Mouse (Mus musculus): ENCODE measurements around the gene Gm12216. TPM values are rescaled to one million over a fixed set of nuclear protein-coding genes. Genes with fewer than 3 reads are reported as not detected.
A peak's percentile ranks its signal among the peaks of the same experiment; 100 is the strongest.
"Not testable (repeated sequence)": the region's sequence is repeated elsewhere in the genome, so short reads cannot be mapped to it uniquely, and the experiment has no call there.

Gm12216 gene
- polyA plus RNA-seq, 1 experiment: 1.6 TPM

DNA sequence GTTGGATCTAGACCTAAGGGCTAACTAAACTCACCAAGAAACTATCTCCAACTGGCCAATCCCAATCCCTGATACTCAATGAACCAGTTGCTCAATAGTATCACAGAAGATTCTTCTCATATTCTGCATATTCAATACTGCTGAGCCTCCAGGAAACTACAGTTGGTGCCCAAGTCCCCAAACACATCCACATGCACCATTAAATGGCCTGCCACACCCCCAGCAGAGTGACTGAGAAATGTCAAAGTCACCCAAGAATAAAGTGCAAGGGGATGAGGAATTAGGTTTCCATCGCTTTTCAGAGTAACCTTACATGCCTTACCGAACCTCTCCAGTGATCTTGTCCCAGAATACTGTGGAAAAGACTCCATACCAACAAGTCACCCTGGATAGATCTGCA lies 31.2 kb upstream of the Gm12216 start:
- no peak for TF ChIP-seq MAX (IDR thresholded peaks at IDR 0.05; ENCODE audit: low read depth)
- TF ChIP-seq REST (IDR thresholded peaks at IDR 0.05; ENCODE audit: insufficient read depth, insufficient read length): no peak
- TF ChIP-seq TCF3 (IDR thresholded peaks at IDR 0.05; ENCODE audit: insufficient read length, low read depth): no peak
- TF ChIP-seq POLR2AphosphoS2 (IDR thresholded peaks at IDR 0.05; ENCODE audit: insufficient read length, low read depth): no peak
- TF ChIP-seq E2F4 (IDR thresholded peaks at IDR 0.05; ENCODE audit: insufficient read depth): no peak
- no peak for TF ChIP-seq POLR2A (IDR thresholded peaks at IDR 0.05; ENCODE audit: insufficient read length, low read depth)
- TF ChIP-seq USF1 (IDR thresholded peaks at IDR 0.05; ENCODE audit: low read depth): no peak
- TF ChIP-seq CEBPB (IDR thresholded peaks at IDR 0.05; ENCODE audit: insufficient read depth, poor library complexity, severe bottlenecking): no peak
- no peak for TF ChIP-seq SRF (IDR thresholded peaks at IDR 0.05; ENCODE audit: control insufficient read depth, insufficient read length, low read depth)
- no peak for TF ChIP-seq MYOD1 (IDR thresholded peaks at IDR 0.05; ENCODE audit: control insufficient read depth in 1 of 3, insufficient read length in 2 of 3, low read depth in 2 of 3)
- no peak for TF ChIP-seq TCF12 (IDR thresholded peaks at IDR 0.05; ENCODE audit: insufficient read depth, poor library complexity, severe bottlenecking)
- TF ChIP-seq MYOG (IDR thresholded peaks at IDR 0.05; ENCODE audit: control insufficient read depth in 1 of 3, insufficient read depth in 1 of 3, insufficient read length in 2 of 3, low read depth in 2 of 3): no peak
- H3K4me3 ChIP-seq: peak overlapping the region; percentile 61

DNA sequence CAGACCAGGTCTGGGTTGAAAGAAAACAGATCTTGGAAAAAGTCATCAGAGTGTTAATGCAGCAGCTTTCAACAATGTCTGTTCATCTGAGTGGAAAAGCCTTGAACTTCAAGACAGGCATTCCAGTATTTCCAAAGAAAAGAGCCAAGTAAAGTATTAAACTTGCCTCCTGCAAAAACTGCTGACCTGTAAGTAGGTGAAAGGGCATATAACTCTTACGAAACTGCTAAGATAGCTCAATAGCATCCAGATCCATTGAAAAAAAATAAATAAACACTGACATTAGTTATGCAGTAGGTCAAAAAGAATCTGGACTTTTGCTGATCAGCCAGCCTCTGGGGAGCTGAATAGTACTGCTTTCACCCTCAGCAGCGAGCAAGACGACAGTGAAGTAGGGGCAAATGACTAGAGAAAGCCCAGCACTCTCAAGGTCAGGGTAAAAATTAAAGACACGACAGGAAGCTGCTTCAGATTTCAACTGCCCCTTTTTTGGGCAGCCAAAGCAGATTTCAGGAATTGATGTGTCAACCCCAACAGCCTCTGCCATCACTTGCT lies 30.1 kb upstream of the Gm12216 start:
- H3K4me3 ChIP-seq: no peak overlapping the region
- no peaks in the 10 kb centered on the region for H3K27me3 ChIP-seq (ENCODE audit: control insufficient read depth, insufficient read depth, insufficient read length)
- H3K79me2 ChIP-seq (ENCODE audit: control insufficient read depth, insufficient read depth): no peaks in the 10 kb centered on the region
- H3K4me2 ChIP-seq (ENCODE audit: low read depth): no peak overlapping the region
- H3ac ChIP-seq (ENCODE audit: control insufficient read depth, insufficient read length): no peak overlapping the region
- H3K36me3 ChIP-seq (ENCODE audit: control insufficient read depth, insufficient read depth): no peaks in the 10 kb centered on the region
- TF ChIP-seq TCF12 (IDR thresholded peaks at IDR 0.05; ENCODE audit: insufficient read depth, poor library complexity, severe bottlenecking): no peak
- TF ChIP-seq REST (IDR thresholded peaks at IDR 0.05; ENCODE audit: insufficient read depth, insufficient read length): no peak
- no peak for TF ChIP-seq MYOG (IDR thresholded peaks at IDR 0.05; ENCODE audit: control insufficient read depth in 1 of 3, insufficient read depth in 1 of 3, insufficient read length in 2 of 3, low read depth in 2 of 3)
- TF ChIP-seq SRF (IDR thresholded peaks at IDR 0.05; ENCODE audit: control insufficient read depth, insufficient read length, low read depth): no peak
- TF ChIP-seq POLR2AphosphoS2 (IDR thresholded peaks at IDR 0.05; ENCODE audit: insufficient read length, low read depth): no peak
- no peak for TF ChIP-seq CEBPB (IDR thresholded peaks at IDR 0.05; ENCODE audit: insufficient read depth, poor library complexity, severe bottlenecking)
- TF ChIP-seq E2F4 (IDR thresholded peaks at IDR 0.05; ENCODE audit: insufficient read depth): no peak
- no peak for TF ChIP-seq USF1 (IDR thresholded peaks at IDR 0.05; ENCODE audit: low read depth)
- no peak for TF ChIP-seq MAX (IDR thresholded peaks at IDR 0.05; ENCODE audit: low read depth)
- no peak for TF ChIP-seq TCF3 (IDR thresholded peaks at IDR 0.05; ENCODE audit: insufficient read length, low read depth)
- no peak for TF ChIP-seq MYOD1 (IDR thresholded peaks at IDR 0.05; ENCODE audit: control insufficient read depth in 1 of 3, insufficient read length in 2 of 3, low read depth in 2 of 3)
- TF ChIP-seq POLR2A (IDR thresholded peaks at IDR 0.05; ENCODE audit: insufficient read length, low read depth): no peak

More for the DNA sequence above, 31.2 kb upstream of the Gm12216 start:
- H3K79me2 ChIP-seq (ENCODE audit: control insufficient read depth, insufficient read depth): no peaks in the 10 kb centered on the region
- H3K27me3 ChIP-seq (ENCODE audit: control insufficient read depth, insufficient read depth, insufficient read length): no peaks in the 10 kb centered on the region
- no peaks in the 10 kb centered on the region for H3K36me3 ChIP-seq (ENCODE audit: control insufficient read depth, insufficient read depth)
- H3K4me2 ChIP-seq (ENCODE audit: low read depth): peak overlapping the region; percentile 90
- no peak overlapping the region for H3ac ChIP-seq (ENCODE audit: control insufficient read depth, insufficient read length)

DNA sequence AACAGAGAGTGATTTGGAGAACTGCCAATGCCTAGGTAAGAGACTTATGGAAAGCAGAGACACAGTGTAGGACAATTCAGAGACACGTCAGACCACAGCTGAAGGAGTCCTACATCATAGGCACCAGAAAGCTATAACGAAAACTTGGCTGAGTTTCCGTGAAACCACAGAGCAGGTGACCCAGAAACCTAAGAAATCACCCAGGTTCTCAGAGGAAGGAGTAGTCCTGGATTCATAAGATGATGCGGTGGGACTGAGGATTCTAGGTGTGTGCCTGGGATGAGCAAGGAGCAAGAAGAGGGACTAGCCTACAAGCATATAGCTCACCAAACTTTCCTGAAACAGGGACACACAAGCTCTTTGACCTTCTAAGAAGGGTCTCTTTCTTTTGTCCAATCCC lies 29.2 kb upstream of the Gm12216 start:
- no peak overlapping the region for H3K4me2 ChIP-seq (ENCODE audit: low read depth)
- no peak overlapping the region for H3K4me3 ChIP-seq
- H3K27me3 ChIP-seq (ENCODE audit: control insufficient read depth, insufficient read depth, insufficient read length): no peaks in the 10 kb centered on the region
- no peaks in the 10 kb centered on the region for H3K79me2 ChIP-seq (ENCODE audit: control insufficient read depth, insufficient read depth)
- TF ChIP-seq USF1 (IDR thresholded peaks at IDR 0.05; ENCODE audit: low read depth) (no peak), MYOD1 (IDR thresholded peaks at IDR 0.05; ENCODE audit: control insufficient read depth in 1 of 3, insufficient read length in 2 of 3, low read depth in 2 of 3) (no peak), CEBPB (IDR thresholded peaks at IDR 0.05; ENCODE audit: insufficient read depth, poor library complexity, severe bottlenecking) (no peak), REST (IDR thresholded peaks at IDR 0.05; ENCODE audit: insufficient read depth, insufficient read length) (no peak), MYOG (IDR thresholded peaks at IDR 0.05; ENCODE audit: control insufficient read depth in 1 of 3, insufficient read depth in 1 of 3, insufficient read length in 2 of 3, low read depth in 2 of 3) (no peak), SRF (IDR thresholded peaks at IDR 0.05; ENCODE audit: control insufficient read depth, insufficient read length, low read depth) (no peak), TCF12 (IDR thresholded peaks at IDR 0.05; ENCODE audit: insufficient read depth, poor library complexity, severe bottlenecking) (no peak), E2F4 (IDR thresholded peaks at IDR 0.05; ENCODE audit: insufficient read depth) (no peak), TCF3 (IDR thresholded peaks at IDR 0.05; ENCODE audit: insufficient read length, low read depth) (no peak), POLR2A (IDR thresholded peaks at IDR 0.05; ENCODE audit: insufficient read length, low read depth) (no peak), POLR2AphosphoS2 (IDR thresholded peaks at IDR 0.05; ENCODE audit: insufficient read length, low read depth) (no peak), MAX (IDR thresholded peaks at IDR 0.05; ENCODE audit: low read depth) (no peak)
- H3K36me3 ChIP-seq (ENCODE audit: control insufficient read depth, insufficient read depth): no peaks in the 10 kb centered on the region
- H3ac ChIP-seq (ENCODE audit: control insufficient read depth, insufficient read length): no peak overlapping the region

DNA sequence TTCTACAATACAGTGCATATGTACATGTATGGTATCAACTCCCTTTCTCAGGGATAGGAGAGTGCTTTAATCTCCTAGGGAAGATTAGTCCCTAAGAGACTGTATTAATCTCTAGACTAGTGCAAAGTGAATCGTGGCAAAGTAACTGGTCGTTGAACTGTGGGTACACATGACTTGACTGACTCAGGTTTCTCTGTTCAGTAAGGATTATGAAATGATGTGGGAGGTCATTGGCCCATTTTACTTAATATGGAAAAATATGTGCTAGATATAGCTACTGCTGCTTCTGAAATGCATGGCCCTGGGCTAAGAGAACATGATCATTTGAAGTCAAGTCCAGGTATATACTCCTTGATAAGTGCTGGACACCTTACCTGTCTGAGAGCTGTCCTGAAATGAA lies 24.2 kb upstream of the Gm12216 start:
- no peak overlapping the region for H3K4me3 ChIP-seq
- no peaks in the 10 kb centered on the region for H3K27me3 ChIP-seq (ENCODE audit: control insufficient read depth, insufficient read depth, insufficient read length)
- no peak overlapping the region for H3ac ChIP-seq (ENCODE audit: control insufficient read depth, insufficient read length)
- H3K36me3 ChIP-seq (ENCODE audit: control insufficient read depth, insufficient read depth): no peaks in the 10 kb centered on the region
- no peak overlapping the region for H3K4me2 ChIP-seq (ENCODE audit: low read depth)
- TF ChIP-seq TCF3 (IDR thresholded peaks at IDR 0.05; ENCODE audit: insufficient read length, low read depth): no peak
- no peak for TF ChIP-seq CEBPB (IDR thresholded peaks at IDR 0.05; ENCODE audit: insufficient read depth, poor library complexity, severe bottlenecking)
- no peak for TF ChIP-seq MYOG (IDR thresholded peaks at IDR 0.05; ENCODE audit: control insufficient read depth in 1 of 3, insufficient read depth in 1 of 3, insufficient read length in 2 of 3, low read depth in 2 of 3)
- no peak for TF ChIP-seq TCF12 (IDR thresholded peaks at IDR 0.05; ENCODE audit: insufficient read depth, poor library complexity, severe bottlenecking)
- TF ChIP-seq POLR2A (IDR thresholded peaks at IDR 0.05; ENCODE audit: insufficient read length, low read depth): no peak
- no peak for TF ChIP-seq USF1 (IDR thresholded peaks at IDR 0.05; ENCODE audit: low read depth)
- no peak for TF ChIP-seq SRF (IDR thresholded peaks at IDR 0.05; ENCODE audit: control insufficient read depth, insufficient read length, low read depth)
- TF ChIP-seq REST (IDR thresholded peaks at IDR 0.05; ENCODE audit: insufficient read depth, insufficient read length): no peak
- TF ChIP-seq E2F4 (IDR thresholded peaks at IDR 0.05; ENCODE audit: insufficient read depth): no peak
- TF ChIP-seq MYOD1 (IDR thresholded peaks at IDR 0.05; ENCODE audit: control insufficient read depth in 1 of 3, insufficient read length in 2 of 3, low read depth in 2 of 3): no peak
- no peak for TF ChIP-seq POLR2AphosphoS2 (IDR thresholded peaks at IDR 0.05; ENCODE audit: insufficient read length, low read depth)
- no peak for TF ChIP-seq MAX (IDR thresholded peaks at IDR 0.05; ENCODE audit: low read depth)
- no peaks in the 10 kb centered on the region for H3K79me2 ChIP-seq (ENCODE audit: control insufficient read depth, insufficient read depth)

DNA sequence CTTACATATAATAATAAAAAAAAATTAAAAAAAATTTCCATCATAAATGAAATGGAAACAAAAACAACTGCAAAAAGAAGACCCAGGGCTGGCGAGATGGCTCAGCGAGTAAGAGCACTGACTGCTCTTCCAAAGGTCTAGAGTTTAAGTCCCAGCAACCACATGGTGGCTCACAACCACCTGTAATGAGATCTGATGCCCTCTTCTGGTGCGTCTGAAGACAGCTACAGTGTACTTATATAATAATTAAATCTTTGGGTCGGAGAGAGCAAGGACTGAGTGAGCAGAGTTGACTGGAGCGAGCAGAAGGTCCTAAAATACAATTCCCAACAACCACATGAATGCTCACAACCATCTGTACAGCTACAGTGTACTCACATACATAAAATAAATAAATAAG lies 19.0 kb upstream of the Gm12216 start:
- H3ac ChIP-seq (ENCODE audit: control insufficient read depth, insufficient read length); H3K4me3 ChIP-seq; H3K36me3 ChIP-seq (ENCODE audit: control insufficient read depth, insufficient read depth); H3K27me3 ChIP-seq (ENCODE audit: control insufficient read depth, insufficient read depth, insufficient read length); H3K4me2 ChIP-seq (ENCODE audit: low read depth); H3K79me2 ChIP-seq (ENCODE audit: control insufficient read depth, insufficient read depth): not testable (repeated sequence)

Data from myocyte (in vitro differentiated cells).